Mouse (Mus musculus) testis, adult 2 months (tissue): ENCODE results near the gene Nbeal2. TPM values are rescaled to one million over a fixed set of nuclear protein-coding genes. Genes with fewer than 3 reads are reported as not detected.

Experiments
- H3K27ac ChIP-seq: fragments of 200-500 bp; 2 replicates; pipeline ENCODE4 v1.5.1; 2012; ENCODE audit warnings: low read depth, low read length; ENCODE audit not compliant: control insufficient read depth, insufficient read depth
- H3K27me3 ChIP-seq: fragments of 200-500 bp; 2 replicates; pipeline ENCODE4 v1.6.1; 2012; ENCODE audit warnings: mild to moderate bottlenecking, low read length, moderate library complexity; ENCODE audit not compliant: control insufficient read depth, insufficient read depth
- H3K36me3 ChIP-seq: fragments of 200-500 bp; 2 replicates; pipeline ENCODE4 v1.6.1; 2012; ENCODE audit warnings: mild to moderate bottlenecking, low read length; ENCODE audit not compliant: control insufficient read depth, insufficient read depth
- H3K4me1 ChIP-seq: fragments of 200-500 bp; 2 replicates; pipeline ENCODE4 v1.6.1; 2012; ENCODE audit warnings: low read length; ENCODE audit not compliant: control insufficient read depth, insufficient read depth
- H3K4me3 ChIP-seq: fragments of 200-500 bp; 2 replicates; pipeline ENCODE4 v1.5.1; 2012; ENCODE audit warnings: low read depth, mild to moderate bottlenecking, low read length, moderate library complexity, mixed read lengths; ENCODE audit not compliant: control insufficient read depth
- CTCF ChIP-seq: fragments of 200-500 bp; IDR thresholded peaks from 2 replicates; pipeline ENCODE4 v1.5.1; 2012; ENCODE audit warnings: low read depth, mild to moderate bottlenecking, inconsistent platforms, low read length, moderate library complexity; ENCODE audit not compliant: control insufficient read depth, insufficient read depth, insufficient replicate concordance
- POLR2A ChIP-seq: fragments of 200-500 bp; IDR thresholded peaks from 2 replicates; pipeline ENCODE4 v1.6.1; 2012; ENCODE audit warnings: low read depth, mild to moderate bottlenecking, inconsistent platforms, low read length, moderate library complexity; ENCODE audit not compliant: control insufficient read depth
- polyA plus RNA-seq: library from polyadenylated mRNA; depleted of rRNA; stranded (reverse); fragments of >200 nt; gene quantifications from 2 replicates; pipeline ENCODE4 v1.2.3, GENCODE M21; 2012

Gene Nbeal2
- polyA plus RNA-seq, 1 experiment = 5.4 TPM

- Histone ChIP-seq H3K27me3 (no peaks in the 10 kb centered on the region), H3K27ac (no peak overlapping the region), H3K4me3 (no peak overlapping the region), H3K4me1 (peaks cover 11% of the 10 kb centered on the region), H3K36me3 (no peaks in the 10 kb centered on the region)
- no peak for TF ChIP-seq POLR2A
- no peak for TF ChIP-seq CTCF
These were observed 6.2 kb upstream of the Nbeal2 start for GRCm38 (mm10) chr9:110660208-110660607.

DNA sequence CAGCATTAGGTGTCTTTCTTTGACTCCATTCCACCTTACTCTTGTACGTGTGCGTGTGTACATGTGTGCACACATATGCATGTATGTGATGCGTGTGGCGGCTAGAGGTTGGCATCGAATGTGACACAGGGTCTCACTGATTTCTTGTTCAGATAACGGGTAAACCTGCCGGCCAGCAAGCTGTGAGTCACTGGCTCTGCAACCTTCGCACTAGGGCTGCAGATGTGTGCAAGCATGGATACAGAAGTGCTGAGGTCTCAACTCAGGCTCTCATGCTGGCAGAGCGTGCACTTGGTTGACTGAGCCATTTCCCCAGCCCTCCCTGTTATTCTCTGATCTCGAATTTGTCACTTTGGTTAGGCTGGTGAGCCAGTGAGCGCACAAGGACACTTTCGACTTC is 5.6 kb upstream of the Nbeal2 start:
- peaks cover 16% of the 10 kb centered on the region for H3K4me1 ChIP-seq
- no peaks in the 10 kb centered on the region for H3K36me3 ChIP-seq
- no peak overlapping the region for H3K4me3 ChIP-seq
- H3K27me3 ChIP-seq = no peaks in the 10 kb centered on the region
- TF ChIP-seq CTCF (no peak), POLR2A (no peak)
- H3K27ac ChIP-seq = no peak overlapping the region

GRCm38 (mm10) chr9:110657474-110658078 is 3.6 kb upstream of the Nbeal2 start:
- 0 out of 2 replicates have a peak overlapping the region, but pooled peaks have one; percentile 47 for H3K27ac ChIP-seq

DNA sequence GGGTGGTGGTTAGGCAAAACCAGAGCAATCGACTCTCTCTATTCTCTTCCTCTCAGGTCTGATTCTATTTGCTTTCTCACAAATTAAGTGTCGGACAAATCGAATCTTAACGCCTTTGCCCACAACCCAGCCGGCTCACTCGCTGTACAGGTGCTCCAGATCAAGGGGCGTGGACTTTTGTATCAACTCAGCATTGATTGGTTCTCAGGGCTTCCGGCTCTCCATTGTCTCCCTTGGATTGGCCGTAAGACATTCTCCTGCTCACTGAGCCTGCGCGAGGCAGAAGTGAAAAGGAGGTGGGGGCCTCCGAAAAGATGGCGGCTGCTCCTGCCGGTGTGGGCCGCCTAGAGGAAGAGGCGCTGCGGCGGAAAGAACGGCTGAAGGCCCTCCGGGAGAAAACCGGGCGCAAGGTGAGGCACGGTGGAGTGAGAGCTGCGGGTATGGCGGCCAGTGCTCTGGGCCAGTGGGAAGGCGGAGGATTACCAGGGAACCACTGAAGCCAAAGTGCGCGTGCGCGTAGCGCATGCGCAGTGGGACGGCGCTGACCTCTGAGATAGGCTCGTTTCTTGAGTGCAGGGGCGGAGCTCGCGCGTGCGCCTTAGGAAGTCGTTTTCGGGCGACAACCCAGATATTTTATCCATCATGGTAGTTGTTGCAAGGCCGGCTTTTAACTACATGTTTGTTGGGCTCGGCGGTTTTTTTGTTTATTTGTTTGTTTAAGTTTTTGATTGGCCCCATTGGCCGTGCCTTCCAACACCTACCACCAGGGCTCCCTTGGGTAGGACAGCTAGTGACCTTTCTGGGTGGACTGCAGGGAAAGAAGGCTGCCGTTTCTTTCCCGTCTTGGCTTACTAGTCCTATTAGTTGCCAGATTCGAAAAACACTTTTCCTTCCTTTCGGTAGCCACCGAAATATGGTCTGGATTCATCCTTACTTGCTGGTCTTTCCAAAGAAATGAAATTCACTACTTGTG is 2.6 kb upstream of the Nbeal2 start, which contains the start of gene Ccdc12:
Gene Ccdc12, plus strand, starts transcription at position 255 of the 973 bp plus-strand sequence.
- Histone ChIP-seq H3K4me1 (peaks cover 32% of the 10 kb centered on the region), H3K27me3 (no peaks in the 10 kb centered on the region)
- TF ChIP-seq CTCF = no peak
- peak; percentile 80 for TF ChIP-seq POLR2A

More at GRCm38 (mm10) chr9:110657474-110658078, 3.6 kb upstream of the Nbeal2 start:
- Histone ChIP-seq H3K4me1 (peaks cover 30% of the 10 kb centered on the region), H3K27me3 (no peaks in the 10 kb centered on the region), H3K4me3 (peak overlapping the region; percentile 91), H3K36me3 (no peaks in the 10 kb centered on the region)
- TF ChIP-seq POLR2A (0 out of 2 replicates have a peak, but pooled peaks have one; percentile 11), CTCF (no peak)

DNA sequence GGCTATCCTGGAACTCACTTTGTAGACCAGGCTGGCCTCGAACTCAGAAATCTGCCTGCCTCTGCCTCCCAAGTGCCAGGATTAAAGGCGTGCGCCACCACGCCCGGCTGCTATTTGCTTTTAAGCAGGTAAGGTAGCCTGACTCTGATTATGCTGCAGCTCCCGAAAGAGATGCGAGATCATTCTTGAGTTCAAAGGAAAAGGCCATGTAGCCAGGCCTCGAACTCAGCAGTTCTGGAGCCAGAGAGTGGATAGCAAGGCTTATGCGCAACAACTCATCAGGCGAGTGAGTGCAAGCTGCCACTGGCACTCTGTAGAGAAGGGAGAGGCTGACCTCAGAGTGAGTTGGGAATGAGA is 1.7 kb upstream of the Nbeal2 start:
- no peak for TF ChIP-seq POLR2A
- no peak for TF ChIP-seq CTCF
- Histone ChIP-seq H3K36me3 (no peaks in the 10 kb centered on the region), H3K4me1 (peaks cover 32% of the 10 kb centered on the region), H3K27me3 (no peaks in the 10 kb centered on the region), H3K27ac (peak overlapping the region; percentile 68), H3K4me3 (peak overlapping the region; percentile 91)

More for the DNA sequence above, 2.6 kb upstream of the Nbeal2 start, which contains the start of gene Ccdc12:
- Histone ChIP-seq H3K4me3 (peak within 1 kb of the TSS; percentile 91), H3K27ac (peak within 1 kb of the TSS; percentile 98), H3K36me3 (no peaks in the 10 kb centered on the region)

GRCm38 (mm10) chr9:110654726-110655650 is 1.0 kb upstream of the Nbeal2 start:
- no peak for TF ChIP-seq POLR2A
- no peak for TF ChIP-seq CTCF
- no peaks in the 10 kb centered on the region for H3K27me3 ChIP-seq
- peaks cover 32% of the 10 kb centered on the region for H3K4me1 ChIP-seq
- no peaks in the 10 kb centered on the region for H3K36me3 ChIP-seq
- no peak overlapping the region for H3K27ac ChIP-seq
- no peak overlapping the region for H3K4me3 ChIP-seq
